Mouse (Mus musculus) heart, postnatal 10 days (tissue): ENCODE results near the gene 9530003J23Rik. TPM values are rescaled to one million over a fixed set of nuclear protein-coding genes. Genes with fewer than 3 reads are reported as not detected.
A peak's percentile ranks its signal among the peaks of the same experiment; 100 is the strongest.
"Not testable (repeated sequence)": the region's sequence is repeated elsewhere in the genome, so short reads cannot be mapped to it uniquely, and the experiment has no call there.

Experiments used
- DNase-seq, 2 experiments: peaks; one replicate each; pipeline ENCODE4 v3.0.0; 2021
- intact Hi-C: fragments of 180-260 bp; cut with DNase I; formaldehyde crosslinking; loops from one replicate; pipeline ENCODE4 v1.15.1; 2025
- total RNA-seq, 2 experiments: library from RNA; stranded (reverse); gene quantifications; 2 replicates each; pipeline ENCODE4 v1.2.3; 2021

9530003J23Rik gene
- total RNA-seq, result not detected

GRCm38 (mm10) chr10:117238603-117239002 lies at the start of gene 9530003J23Rik:
Gene 9530003J23Rik (minus strand): TSS chr10:117238703.
- intact Hi-C loops, result no loop called here

DNA sequence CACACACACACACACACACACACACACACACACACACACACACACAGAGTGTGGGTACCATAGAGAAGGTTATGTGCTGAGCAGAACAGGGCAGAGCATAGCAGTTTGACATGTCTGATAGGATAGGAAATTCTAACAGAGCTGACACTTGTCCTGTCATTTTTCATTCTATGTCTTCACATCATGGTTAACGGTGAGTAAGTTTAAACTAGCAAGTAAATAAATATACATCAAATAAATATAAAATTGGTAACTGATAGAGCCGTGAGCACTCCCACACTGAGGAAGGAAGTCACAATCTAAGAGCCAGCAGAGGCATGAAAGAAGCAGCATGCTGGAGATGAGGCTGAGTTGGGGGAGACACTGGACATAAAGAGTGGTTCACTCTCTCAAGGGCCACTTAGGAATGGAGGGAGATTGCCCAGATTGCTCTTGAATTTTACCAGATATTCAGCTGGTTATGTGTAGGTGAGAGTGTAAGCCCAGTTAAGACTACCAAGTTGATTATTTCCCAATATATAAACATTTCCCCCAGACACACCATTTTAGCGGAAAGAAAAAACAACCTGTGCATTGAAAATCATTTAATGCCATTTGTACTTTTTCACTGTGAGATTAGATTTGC lies 48.8 kb upstream of the 9530003J23Rik start:
- DNase-seq, result no peak
- intact Hi-C loops, result no loop called here

More at GRCm38 (mm10) chr10:117238603-117239002, at the start of gene 9530003J23Rik:
- no peak for DNase-seq

- DNase-seq, result no peak
- intact Hi-C loops, result loop anchor here (1.0 kb wide), 1 partner anchor 8 kb away; no protein-coding TSS in a partner anchor
These were observed 48.0 kb upstream of the 9530003J23Rik start for GRCm38 (mm10) chr10:117286366-117286970.

GRCm38 (mm10) chr10:117285584-117285983 lies 47.1 kb upstream of the 9530003J23Rik start:
- intact Hi-C loops, DNase-seq: not testable (repeated sequence)

- intact Hi-C loops, result no loop called here
- DNase-seq, result no peak
These were observed 46.3 kb upstream of the 9530003J23Rik start for GRCm38 (mm10) chr10:117284578-117285520.

GRCm38 (mm10) chr10:117283871-117284577 lies 45.5 kb upstream of the 9530003J23Rik start:
- intact Hi-C loops, result no loop called here
- no peak for DNase-seq

DNA sequence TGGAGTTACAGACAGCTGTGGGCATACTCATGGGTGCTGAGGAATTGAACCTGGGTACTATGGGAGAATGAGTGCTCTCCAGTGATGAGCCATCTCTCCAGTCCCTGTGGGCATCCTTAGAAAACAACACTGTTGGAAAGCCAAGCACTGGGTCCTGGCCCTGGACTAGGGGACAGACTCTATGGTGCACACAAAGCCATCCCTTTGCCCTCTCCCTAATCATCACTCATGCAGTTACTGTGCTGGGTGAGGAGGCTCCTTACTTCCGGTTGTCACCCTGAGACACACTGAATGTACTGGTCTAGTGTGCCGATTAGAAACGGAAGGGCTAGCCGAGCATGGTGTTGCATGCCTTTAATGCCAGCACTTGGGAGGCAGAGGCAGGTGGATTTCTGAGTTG lies 44.7 kb upstream of the 9530003J23Rik start:
- intact Hi-C loops, DNase-seq: not testable (repeated sequence)

DNA sequence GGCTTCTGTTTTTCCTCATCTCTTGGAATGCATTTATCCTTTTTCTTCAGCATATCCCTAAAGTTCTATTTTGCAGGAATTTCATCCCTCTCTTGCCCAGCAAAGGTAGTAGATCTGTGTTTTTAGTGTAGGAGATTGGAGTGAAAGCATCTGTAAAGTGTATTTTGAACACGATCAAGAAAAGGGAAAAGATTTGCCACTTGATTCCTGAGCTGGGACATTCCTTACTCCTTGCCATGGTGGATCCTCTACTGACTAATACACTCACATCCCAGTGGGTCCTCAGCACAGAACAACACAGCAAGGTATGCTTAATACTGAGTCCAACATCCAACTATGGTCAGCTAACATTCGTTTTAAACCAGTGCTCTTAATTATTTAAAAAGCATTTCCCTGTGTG lies 44.0 kb upstream of the 9530003J23Rik start:
- DNase-seq, result no peak
- intact Hi-C loops, result no loop called here

- intact Hi-C loops, result no loop called here
- DNase-seq, result peak; percentile 34 to 40
These were observed 43.5 kb upstream of the 9530003J23Rik start, which contains the start of gene Lyz2 for GRCm38 (mm10) chr10:117282049-117282448. Gene Lyz2 (minus strand): TSS chr10:117282321.

- no peak for DNase-seq
- intact Hi-C loops, result no loop called here
These were observed 42.9 kb upstream of the 9530003J23Rik start for GRCm38 (mm10) chr10:117281381-117281920.

GRCm38 (mm10) chr10:117280000-117280399 lies 41.5 kb upstream of the 9530003J23Rik start:
- intact Hi-C loops, result no loop called here
- no peak for DNase-seq

DNA sequence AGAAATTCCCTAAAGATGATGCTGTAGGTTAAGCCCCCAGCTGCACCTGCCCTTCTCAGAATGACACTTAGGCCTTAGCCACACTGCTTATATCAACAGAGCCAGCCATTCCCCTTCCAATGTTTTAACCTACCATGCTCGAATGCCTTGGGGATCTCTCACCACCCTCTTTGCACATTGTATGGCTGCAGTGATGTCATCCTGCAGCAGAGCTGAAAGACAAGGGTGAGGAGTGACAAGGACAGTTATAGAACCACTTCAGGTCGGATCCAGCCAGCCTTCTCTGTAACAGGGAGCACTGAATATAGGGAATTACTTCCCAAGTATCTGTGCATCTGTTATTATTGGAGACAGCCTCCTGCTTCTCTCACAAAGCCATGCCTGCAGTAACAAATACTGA lies 40.0 kb upstream of the 9530003J23Rik start:
- DNase-seq, result not testable (repeated sequence)
- intact Hi-C loops, result loop anchor here (1.0 kb wide), 1 partner anchor 8 kb away; no protein-coding TSS in a partner anchor

- intact Hi-C loops, result loop anchor here (1.0 kb wide), 1 partner anchor 9 kb away; no protein-coding TSS in a partner anchor
- not testable (repeated sequence) for DNase-seq
These were observed 39.3 kb upstream of the 9530003J23Rik start for GRCm38 (mm10) chr10:117277779-117278178.

DNA sequence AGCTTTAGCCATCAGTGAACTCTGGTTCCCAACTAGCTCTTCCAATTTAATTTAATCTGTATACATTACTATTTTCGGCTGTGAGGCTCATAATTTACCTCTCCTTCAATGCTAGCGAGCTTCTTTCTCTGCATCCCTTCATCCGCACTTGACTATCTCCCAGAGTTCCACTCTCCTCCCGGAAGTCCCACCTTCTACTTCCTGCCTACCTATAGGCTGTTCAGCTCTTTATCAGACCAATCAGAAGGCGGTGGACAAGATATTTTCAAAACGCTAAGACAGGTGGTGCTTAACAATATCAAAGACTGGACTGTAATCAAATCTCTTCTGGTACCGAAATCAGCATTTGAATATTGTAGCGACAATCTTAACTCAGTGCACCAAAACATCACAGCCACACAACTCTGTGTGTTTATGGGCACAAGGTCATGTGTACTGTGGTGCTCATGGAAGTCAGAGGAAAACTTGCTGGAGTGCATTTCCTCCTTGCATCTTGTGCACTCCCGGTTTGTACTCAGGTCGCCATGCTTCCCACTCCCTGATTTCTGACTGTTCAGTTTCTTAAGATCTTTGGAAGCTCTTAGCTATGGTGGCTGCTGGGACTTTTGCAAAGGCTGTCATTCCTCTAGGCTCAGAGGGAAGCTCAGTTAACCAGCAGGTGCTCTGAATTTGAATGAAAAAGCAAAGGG lies 37.3 kb upstream of the 9530003J23Rik start:
- intact Hi-C loops, result no loop called here

DNA sequence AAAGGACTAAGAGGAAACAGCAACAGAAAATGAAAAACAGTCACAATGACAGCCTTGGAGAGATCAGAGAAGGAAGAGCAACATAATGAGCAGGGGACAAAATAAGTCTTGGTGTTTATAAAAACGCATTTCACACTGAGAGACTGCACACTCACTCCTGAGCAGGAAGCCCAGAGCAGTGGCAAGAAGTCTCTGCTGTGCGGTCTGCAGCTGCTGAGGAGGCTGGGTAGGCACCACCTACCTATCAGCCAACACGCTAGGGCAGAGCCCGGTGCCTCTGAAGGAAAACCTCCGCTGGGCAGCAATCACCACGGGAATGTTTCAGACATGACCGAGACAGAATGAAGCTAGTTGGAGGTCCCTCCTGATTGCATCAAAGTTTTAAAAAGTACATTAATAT lies 36.1 kb upstream of the 9530003J23Rik start:
- intact Hi-C loops, result not testable (repeated sequence)

More for the DNA sequence above, 37.3 kb upstream of the 9530003J23Rik start:
- DNase-seq, result no peak

DNA sequence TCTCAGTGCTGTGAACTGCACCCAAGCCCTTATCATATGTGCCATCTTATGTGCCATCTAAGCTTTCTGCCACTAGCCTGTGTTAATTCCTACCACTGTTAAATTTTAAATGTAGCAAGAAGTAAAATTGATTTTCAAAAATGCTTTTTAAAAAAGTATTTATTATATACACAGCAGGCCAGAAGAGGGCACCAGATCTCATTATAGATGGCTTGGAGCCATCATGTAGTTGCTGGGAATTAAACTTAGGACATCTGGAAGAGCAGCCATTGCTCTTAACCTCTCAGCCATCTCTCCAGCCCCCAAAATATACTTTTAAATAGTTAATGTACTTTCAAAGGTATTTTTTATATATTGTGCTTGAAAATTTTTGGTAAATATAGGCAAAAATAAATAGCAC lies 33.5 kb upstream of the 9530003J23Rik start:
- intact Hi-C loops, result loop anchor here (1.0 kb wide), 1 partner anchor 163 kb away; no protein-coding TSS in a partner anchor
- DNase-seq, result no peak

More for the DNA sequence above, 36.1 kb upstream of the 9530003J23Rik start:
- DNase-seq, result not testable (repeated sequence)

DNA sequence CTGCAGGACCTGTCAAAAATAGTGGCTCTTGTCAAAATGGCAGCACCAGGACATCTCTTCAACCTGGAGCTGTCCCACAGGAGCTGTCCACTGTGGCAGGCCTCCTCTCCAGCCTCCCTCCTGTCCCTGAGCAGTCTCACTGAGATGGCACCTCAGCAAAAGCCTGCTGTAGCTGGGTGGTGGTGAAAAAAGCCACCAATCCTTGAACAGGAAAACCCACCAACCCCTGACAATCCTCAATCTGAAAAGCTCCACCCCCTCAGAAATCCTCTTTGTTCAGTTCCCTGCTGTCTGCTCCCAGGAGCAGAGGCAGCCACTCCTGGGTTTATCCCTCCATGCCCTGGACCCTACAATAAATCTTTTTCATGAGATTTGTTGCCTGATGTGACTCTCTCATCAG lies 21.4 kb upstream of the 9530003J23Rik start:
- intact Hi-C loops, result no loop called here
- no peak for DNase-seq

DNA sequence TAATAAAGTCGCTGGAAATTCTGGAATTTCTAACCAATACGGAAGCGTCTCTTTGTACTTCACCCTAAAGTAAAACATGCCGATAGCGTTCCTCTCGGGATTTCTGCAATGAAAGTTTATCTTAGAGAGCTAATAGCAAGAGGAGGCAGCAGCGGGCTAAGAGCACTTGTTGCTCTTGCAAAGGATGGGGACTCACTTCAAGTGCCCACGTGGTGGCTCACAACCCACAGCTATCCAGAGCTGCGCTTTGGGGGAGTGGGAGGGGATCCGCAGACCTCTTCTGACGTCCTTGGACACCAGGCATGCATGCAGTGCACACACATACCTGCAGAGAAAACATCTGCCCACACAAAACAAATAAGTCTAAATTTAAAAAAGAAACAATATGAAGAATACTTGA lies 2.6 kb downstream of the 9530003J23Rik start:
- intact Hi-C loops, result no loop called here
- no peak for DNase-seq

DNA sequence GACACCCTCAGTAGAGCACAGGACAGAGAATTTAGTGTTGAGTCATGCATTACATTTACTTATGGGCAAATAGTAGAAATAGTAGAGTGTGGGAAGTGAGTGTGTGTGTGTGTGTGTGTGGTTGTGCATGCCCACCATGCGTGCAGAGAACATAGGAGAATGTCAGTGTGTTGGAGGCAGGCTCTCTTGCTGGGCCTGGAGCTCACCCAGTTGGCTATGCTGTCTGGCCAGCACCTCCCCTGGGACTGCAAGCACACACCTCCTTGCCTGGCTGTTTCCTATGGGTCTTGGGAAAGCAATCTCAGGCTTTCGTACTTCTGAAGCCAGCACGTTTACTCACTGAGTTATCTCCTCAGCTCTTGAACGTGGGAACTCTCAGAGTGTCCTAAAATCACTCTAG lies 3.7 kb downstream of the 9530003J23Rik start:
- DNase-seq, result no peak
- intact Hi-C loops, result no loop called here
